27 mouse cellular contexts compared by ENCODE assay signal in the genomic region with DNA sequence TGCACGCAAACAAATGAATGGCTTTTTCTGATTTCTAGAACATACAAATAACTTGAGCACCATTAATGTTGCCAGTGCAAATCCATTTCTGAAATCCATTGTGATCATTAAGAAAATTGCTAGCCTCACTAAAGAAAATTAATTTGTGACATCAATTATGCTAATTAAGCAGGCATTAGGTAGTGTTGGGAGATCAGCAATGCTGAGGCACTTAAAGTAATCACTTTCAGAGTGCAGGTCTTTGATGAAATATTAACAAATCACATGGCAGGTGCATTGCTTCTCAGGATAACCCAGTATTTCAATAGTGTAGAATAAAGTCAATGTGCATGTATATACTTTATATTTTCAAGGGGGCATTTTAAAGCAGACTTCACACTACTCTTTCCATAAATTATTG.
DNase-seq lines count a peak whose midpoint lies in the region; ATAC-seq lines count a peak whose summit lies in the region.
"Had no signal": no experiment of that assay in that cellular context is flagged by ENCODE, and none has a peak within 500 bp of the region (broad histone marks: within the 10 kb centered on the region; RNA-seq: fewer than 3 reads in every experiment).

No protein-coding gene starts in this region.

- H3K4me3 ChIP-seq in forebrain, embryonic 13.5 days = no peak overlapping the region
- H3K4me3 ChIP-seq in forebrain, embryonic 16.5 days (replicated peaks; ENCODE audit: low read length) = no peak overlapping the region
- no peak overlapping the region for H3K4me3 ChIP-seq in midbrain, embryonic 11.5 days (ENCODE audit: low read depth, low read length)
- H3K4me3 ChIP-seq in midbrain, embryonic 16.5 days (ENCODE audit: low read depth, low read length) = no peak overlapping the region
- H3K4me3 ChIP-seq in neural tube, embryonic 14.5 days (ENCODE audit: low read depth, low read length) = no peak overlapping the region
- no peak overlapping the region for H3K4me3 ChIP-seq in neural tube, embryonic 15.5 days (replicated peaks)
- H3K4me3 ChIP-seq: embryonic facial prominence, embryonic 12.5 days; embryonic facial prominence, embryonic 15.5 days; gastrocnemius, adult 2 months; hindbrain, embryonic 13.5 days had no signal

- no peak overlapping the region for H3K27ac ChIP-seq in forebrain, embryonic 13.5 days
- H3K27ac ChIP-seq in forebrain, embryonic 16.5 days (ENCODE audit: low read length) = no peak overlapping the region
- H3K27ac ChIP-seq in midbrain, embryonic 11.5 days (ENCODE audit: low read depth, low read length) = no peak overlapping the region
- H3K27ac ChIP-seq in midbrain, embryonic 16.5 days (ENCODE audit: low read length) = no peak overlapping the region
- H3K27ac ChIP-seq in neural tube, embryonic 14.5 days (ENCODE audit: low read depth, low read length) = no peak overlapping the region
- H3K27ac ChIP-seq in neural tube, embryonic 15.5 days (replicated peaks) = no peak overlapping the region
- H3K27ac ChIP-seq: embryonic facial prominence, embryonic 12.5 days; embryonic facial prominence, embryonic 15.5 days; gastrocnemius, adult 2 months; hindbrain, embryonic 13.5 days; hindbrain, postnatal 0 days had no signal

- no peaks in the 10 kb centered on the region for H3K36me3 ChIP-seq in forebrain, embryonic 13.5 days (ENCODE audit: poor library complexity, severe bottlenecking)
- no peaks in the 10 kb centered on the region for H3K36me3 ChIP-seq in forebrain, embryonic 16.5 days (ENCODE audit: control insufficient read depth, insufficient read depth)
- no peaks in the 10 kb centered on the region for H3K36me3 ChIP-seq in midbrain, embryonic 11.5 days (ENCODE audit: control insufficient read depth, insufficient read depth, low read length)
- H3K36me3 ChIP-seq in midbrain, embryonic 16.5 days (ENCODE audit: control insufficient read depth, insufficient read depth, low read length) = no peaks in the 10 kb centered on the region
- no peaks in the 10 kb centered on the region for H3K36me3 ChIP-seq in neural tube, embryonic 14.5 days (ENCODE audit: control insufficient read depth, insufficient read depth, low read length)
- no peaks in the 10 kb centered on the region for H3K36me3 ChIP-seq in neural tube, embryonic 15.5 days
- H3K36me3 ChIP-seq: embryonic facial prominence, embryonic 12.5 days; embryonic facial prominence, embryonic 15.5 days; G1E; hindbrain, embryonic 13.5 days had no signal

- H3K4me2 ChIP-seq in forebrain, embryonic 13.5 days = no peak overlapping the region
- no peak overlapping the region for H3K4me2 ChIP-seq in forebrain, embryonic 16.5 days (ENCODE audit: low read length)
- H3K4me2 ChIP-seq in midbrain, embryonic 11.5 days = no peak overlapping the region
- H3K4me2 ChIP-seq in midbrain, embryonic 16.5 days (ENCODE audit: low read length) = no peak overlapping the region
- H3K4me2 ChIP-seq in neural tube, embryonic 14.5 days (ENCODE audit: low read depth, low read length) = no peak overlapping the region
- no peak overlapping the region for H3K4me2 ChIP-seq in neural tube, embryonic 15.5 days
- H3K4me2 ChIP-seq: embryonic facial prominence, embryonic 12.5 days; embryonic facial prominence, embryonic 15.5 days; heart, embryonic 11.5 days; hindbrain, embryonic 13.5 days had no signal

- no peaks in the 10 kb centered on the region for H3K27me3 ChIP-seq in forebrain, embryonic 13.5 days
- no peaks in the 10 kb centered on the region for H3K27me3 ChIP-seq in forebrain, embryonic 16.5 days (replicated peaks; ENCODE audit: control insufficient read depth, insufficient read depth, low read length)
- no peaks in the 10 kb centered on the region for H3K27me3 ChIP-seq in midbrain, embryonic 11.5 days (ENCODE audit: control insufficient read depth, insufficient read depth, low read length)
- H3K27me3 ChIP-seq in midbrain, embryonic 16.5 days (ENCODE audit: control insufficient read depth, insufficient read depth, low read depth, low read length) = no peaks in the 10 kb centered on the region
- no peaks in the 10 kb centered on the region for H3K27me3 ChIP-seq in neural tube, embryonic 14.5 days (ENCODE audit: control insufficient read depth, insufficient read depth, low read length)
- no peaks in the 10 kb centered on the region for H3K27me3 ChIP-seq in neural tube, embryonic 15.5 days (replicated peaks)
- H3K27me3 ChIP-seq: CH12.LX; embryonic facial prominence, embryonic 12.5 days; embryonic facial prominence, embryonic 15.5 days; hindbrain, embryonic 13.5 days; Patski had no signal

- H3K9ac ChIP-seq in forebrain, embryonic 13.5 days = no peak overlapping the region
- no peak overlapping the region for H3K9ac ChIP-seq in forebrain, embryonic 16.5 days (replicated peaks; ENCODE audit: low read depth, low read length)
- H3K9ac ChIP-seq in midbrain, embryonic 11.5 days (ENCODE audit: low read length) = no peak overlapping the region
- H3K9ac ChIP-seq in midbrain, embryonic 16.5 days (ENCODE audit: low read depth, low read length) = no peak overlapping the region
- H3K9ac ChIP-seq in neural tube, embryonic 14.5 days (replicated peaks; ENCODE audit: low read depth, low read length) = no peak overlapping the region
- H3K9ac ChIP-seq in neural tube, embryonic 15.5 days (replicated peaks) = no peak overlapping the region
- H3K9ac ChIP-seq: embryonic facial prominence, embryonic 12.5 days; embryonic facial prominence, embryonic 15.5 days; forebrain, postnatal 0 days; hindbrain, embryonic 13.5 days had no signal

- whole genome bisulfite sequencing in forebrain, embryonic 13.5 days = 58% methylated on average over 1 of the region's 1 CpGs
- 49% methylated on average over 1 of the region's 1 CpGs for WGBS in forebrain, embryonic 16.5 days
- WGBS in midbrain, embryonic 11.5 days = 76% methylated on average over 1 of the region's 1 CpGs
- 42% methylated on average over 1 of the region's 1 CpGs for WGBS in midbrain, embryonic 16.5 days
- 60% methylated on average over 1 of the region's 1 CpGs for WGBS in neural tube, embryonic 14.5 days
- 59% methylated on average over 1 of the region's 1 CpGs for WGBS in neural tube, embryonic 15.5 days

- DNase-seq in midbrain, embryonic 11.5 days (ENCODE audit: low spot score, missing footprints) = no peak
- no peak for DNase-seq in spleen, postnatal 36 days (ENCODE audit: low spot score in 2 of 2)
- DNase-seq: adrenal gland, postnatal 10 days; adrenal gland, postnatal 36 days; B cell, adult 2 months; cerebellum, adult 11 months; cerebellum, adult 2 months; cerebellum, adult 9-11 months; cerebellum, postnatal 25 days; forebrain, postnatal 0 days; gastrocnemius, adult 2 months; gastrocnemius, postnatal 14 days; heart, adult 11 months had no signal

- no peaks in the 10 kb centered on the region for H3K9me3 ChIP-seq in forebrain, embryonic 13.5 days (replicated peaks)
- no peaks in the 10 kb centered on the region for H3K9me3 ChIP-seq in forebrain, embryonic 16.5 days (ENCODE audit: control insufficient read depth, low read length)
- H3K9me3 ChIP-seq in midbrain, embryonic 11.5 days (ENCODE audit: control insufficient read depth, low read length) = no peaks in the 10 kb centered on the region
- no peaks in the 10 kb centered on the region for H3K9me3 ChIP-seq in midbrain, embryonic 16.5 days (replicated peaks; ENCODE audit: control insufficient read depth, low read length, poor library complexity, severe bottlenecking)
- H3K9me3 ChIP-seq in neural tube, embryonic 14.5 days (ENCODE audit: control insufficient read depth, low read length) = no peaks in the 10 kb centered on the region
- H3K9me3 ChIP-seq in neural tube, embryonic 15.5 days (replicated peaks) = no peaks in the 10 kb centered on the region
- H3K9me3 ChIP-seq: embryonic facial prominence, embryonic 12.5 days; embryonic facial prominence, embryonic 15.5 days; hindbrain, embryonic 13.5 days had no signal

- peak; percentile 19; the same call in 1 of the 2 replicates for ATAC-seq in forebrain, embryonic 13.5 days
- ATAC-seq in forebrain, embryonic 16.5 days = no peak
- ATAC-seq in midbrain, embryonic 11.5 days (ENCODE audit: low FRiP score) = peak; percentile 46; the same call in 1 of the 2 replicates
- no peak for ATAC-seq in midbrain, embryonic 16.5 days
- peak; percentile 60; the same call in 1 of the 2 replicates for ATAC-seq in neural tube, embryonic 14.5 days (ENCODE audit: low read depth)
- no peak for ATAC-seq in neural tube, embryonic 15.5 days (ENCODE audit: low FRiP score)
- ATAC-seq: forebrain, postnatal 0 days; hindbrain, postnatal 0 days; inflammation-experienced regulatory T-cells, adult 6 months; Patski had no signal

- H3K4me1 ChIP-seq in forebrain, embryonic 13.5 days = no peaks in the 10 kb centered on the region
- no peaks in the 10 kb centered on the region for H3K4me1 ChIP-seq in forebrain, embryonic 16.5 days (replicated peaks; ENCODE audit: control insufficient read depth, insufficient read depth, low read length)
- no peaks in the 10 kb centered on the region for H3K4me1 ChIP-seq in midbrain, embryonic 11.5 days (ENCODE audit: control insufficient read depth, insufficient read depth, low read length)
- no peaks in the 10 kb centered on the region for H3K4me1 ChIP-seq in midbrain, embryonic 16.5 days (ENCODE audit: control insufficient read depth, insufficient read depth, low read length)
- no peaks in the 10 kb centered on the region for H3K4me1 ChIP-seq in neural tube, embryonic 14.5 days (ENCODE audit: control insufficient read depth, insufficient read depth, low read length)
- H3K4me1 ChIP-seq in neural tube, embryonic 15.5 days = no peaks in the 10 kb centered on the region
- H3K4me1 ChIP-seq: embryonic facial prominence, embryonic 12.5 days; embryonic facial prominence, embryonic 15.5 days; hindbrain, embryonic 13.5 days had no signal

Comparison
In these comparisons a context has a peak if more than half of its experiments do, and no peak if none do; other contexts are left out.
1. ATAC-seq: peak in forebrain, embryonic 13.5 days (single experiment), midbrain, embryonic 11.5 days (single experiment) and neural tube, embryonic 14.5 days (single experiment); none in forebrain, embryonic 16.5 days (single experiment), midbrain, embryonic 16.5 days (single experiment) and neural tube, embryonic 15.5 days (single experiment).